Mouse (Mus musculus): ENCODE results near the gene Ptprm. TPM values are rescaled to one million over a fixed set of nuclear protein-coding genes. Genes with fewer than 3 reads are reported as not detected.

The Ptprm gene
- total RNA-seq, 2 experiments from 2014 or later = 78.4 to 88.4 TPM

DNA sequence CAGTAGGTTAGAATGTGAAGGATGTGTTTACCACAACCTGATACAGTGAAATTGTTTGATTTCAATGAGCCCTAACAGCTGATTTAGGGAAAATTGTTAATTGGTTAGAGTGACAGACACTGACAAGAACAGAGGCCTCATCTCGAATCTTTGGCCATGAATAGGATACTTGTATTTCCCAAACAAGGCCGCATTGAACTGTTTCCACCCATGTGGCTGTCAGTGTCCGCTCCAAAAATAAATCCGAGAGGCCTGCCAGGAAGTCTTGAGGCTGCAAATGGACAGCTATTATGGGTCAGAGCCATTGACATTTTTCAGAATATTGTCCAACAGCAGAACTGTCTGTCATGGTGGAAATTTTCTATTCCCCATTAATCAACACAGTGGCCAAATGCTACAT lies 409.8 kb downstream of the Ptprm start:
- intact Hi-C loops (cut with DNase I) = no loop called here
- no peak for DNase-seq (ENCODE audit: low spot score)

GRCm38 (mm10) chr17:66943539-66943938 lies 410.7 kb downstream of the Ptprm start:
- no peak for DNase-seq (ENCODE audit: low spot score)

DNA sequence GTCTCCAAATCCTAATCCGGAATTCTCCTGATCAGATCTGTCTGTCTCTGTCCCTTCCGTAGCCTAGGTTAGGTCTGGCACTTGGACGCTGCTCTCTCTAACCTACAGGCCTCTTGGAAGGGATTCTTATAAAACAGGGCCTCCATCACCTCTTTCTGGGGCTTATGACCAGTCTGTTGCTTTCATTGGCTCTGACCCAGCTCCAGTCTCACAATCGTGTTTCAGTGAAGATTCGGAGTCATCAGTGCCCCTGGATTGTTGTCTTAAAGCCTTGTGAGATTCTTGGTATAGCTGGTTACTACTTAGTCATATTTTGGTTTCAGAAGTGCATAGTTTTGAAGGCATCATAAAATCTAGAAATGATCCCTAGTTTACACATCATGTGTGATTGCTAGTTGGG lies 428.6 kb downstream of the Ptprm start:
- intact Hi-C loops (cut with DNase I) = no loop called here
- DNase-seq (ENCODE audit: low spot score) = no peak

More at GRCm38 (mm10) chr17:66943539-66943938, 410.7 kb downstream of the Ptprm start:
- intact Hi-C loops (cut with DNase I) = no loop called here

- DNase-seq (ENCODE audit: low spot score) = no peak
- intact Hi-C loops (cut with DNase I) = no loop called here
These were observed 439.6 kb downstream of the Ptprm start for GRCm38 (mm10) chr17:66914696-66915095.

DNA sequence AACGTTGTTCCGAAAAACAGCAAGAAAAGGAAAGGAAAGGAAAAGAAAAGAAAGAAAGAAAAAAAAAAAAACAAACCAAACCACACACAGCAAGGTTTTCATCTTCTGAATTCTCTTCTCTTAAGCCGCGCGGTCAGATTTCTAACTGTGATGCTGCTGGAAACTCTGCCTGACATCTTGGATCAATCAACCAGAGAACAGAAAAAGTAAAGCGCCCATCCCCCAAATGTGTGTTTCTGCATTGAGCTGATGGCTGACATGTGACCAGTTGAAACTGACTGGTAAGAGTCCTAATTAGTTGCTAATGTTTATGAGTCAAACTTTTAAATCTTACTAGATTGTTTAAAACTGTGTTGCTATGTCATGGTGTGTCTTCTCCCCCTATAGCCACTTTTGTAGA lies 441.7 kb downstream of the Ptprm start:
- no peak for DNase-seq (ENCODE audit: low spot score)
- intact Hi-C loops (cut with DNase I) = no loop called here

- intact Hi-C loops (cut with DNase I) = no loop called here
These were observed 442.1 kb downstream of the Ptprm start for GRCm38 (mm10) chr17:66912120-66912519.

GRCm38 (mm10) chr17:66909901-66910300 lies 444.4 kb downstream of the Ptprm start:
- no peak for DNase-seq (ENCODE audit: low spot score)
- intact Hi-C loops (cut with DNase I) = no loop called here

More at GRCm38 (mm10) chr17:66912120-66912519, 442.1 kb downstream of the Ptprm start:
- DNase-seq (ENCODE audit: low spot score) = no peak

DNA sequence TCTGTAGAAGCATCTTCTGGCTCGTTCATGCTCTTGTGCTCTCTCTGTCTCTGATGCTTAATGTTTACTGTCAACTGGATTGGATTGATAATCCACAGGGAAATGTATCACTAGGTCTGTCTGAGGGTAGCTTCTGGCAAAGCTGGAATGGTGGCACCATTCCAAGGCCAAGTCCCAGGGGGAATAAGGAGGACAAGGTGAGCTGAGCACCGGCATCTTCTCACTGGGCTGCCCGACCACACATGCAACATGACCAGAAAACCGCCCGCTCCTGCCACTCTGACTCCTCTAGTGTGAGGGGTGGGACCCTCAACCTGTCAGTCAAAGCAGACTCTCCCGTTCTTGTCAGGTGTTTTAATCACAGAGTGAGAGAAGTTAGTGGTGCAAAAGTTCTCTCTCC lies 445.3 kb downstream of the Ptprm start:
- no peak for DNase-seq (ENCODE audit: low spot score)
- intact Hi-C loops (cut with DNase I) = no loop called here

DNA sequence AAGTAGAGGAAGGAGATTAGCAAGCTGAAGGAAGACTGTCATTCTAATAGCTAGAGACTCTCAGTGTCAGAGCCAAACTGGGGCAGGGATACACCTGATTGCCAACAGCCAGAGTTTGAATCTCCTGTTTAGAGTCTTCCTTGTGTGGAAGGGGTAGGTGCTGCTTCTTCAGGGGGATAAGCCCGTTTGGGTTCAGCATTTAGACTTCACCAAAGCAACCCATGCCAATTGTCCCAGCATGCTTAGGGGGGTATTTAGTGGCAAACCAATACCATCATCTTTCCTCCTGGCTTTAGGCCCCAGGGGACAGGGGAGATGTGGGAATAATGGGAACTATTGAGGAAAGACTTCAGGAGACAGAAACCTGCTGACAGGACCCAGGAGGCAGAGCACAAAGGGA lies 460.1 kb downstream of the Ptprm start:
- no peak for DNase-seq (ENCODE audit: low spot score)
- intact Hi-C loops (cut with DNase I) = no loop called here

GRCm38 (mm10) chr17:66891916-66892315 lies 462.3 kb downstream of the Ptprm start:
- DNase-seq (ENCODE audit: low spot score) = no peak
- intact Hi-C loops (cut with DNase I) = no loop called here

GRCm38 (mm10) chr17:66891067-66891862 lies 463.0 kb downstream of the Ptprm start:
- no peak for DNase-seq (ENCODE audit: low spot score)
- intact Hi-C loops (cut with DNase I) = no loop called here

DNA sequence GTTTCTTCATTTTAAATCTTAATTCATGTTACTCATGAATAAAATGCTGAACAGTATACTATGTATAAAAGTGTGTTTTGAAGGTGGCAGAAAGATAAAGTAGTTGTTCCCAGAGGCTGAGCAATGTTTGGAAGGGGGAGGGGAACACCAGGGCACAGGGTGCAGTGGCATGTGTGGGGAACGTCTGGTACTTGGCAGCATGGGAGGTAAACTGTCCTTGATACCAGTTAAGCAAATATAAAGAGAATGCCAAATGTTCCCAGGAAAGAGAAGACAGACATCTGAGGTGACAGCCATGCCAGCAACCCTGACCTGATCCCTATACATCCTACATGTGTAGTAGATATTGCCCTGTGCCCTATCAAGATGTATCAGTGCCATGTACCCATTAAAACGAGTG lies 472.0 kb downstream of the Ptprm start:
- DNase-seq (ENCODE audit: low spot score) = no peak
- intact Hi-C loops (cut with DNase I) = no loop called here

- DNase-seq (ENCODE audit: low spot score) = no peak
These were observed 473.1 kb downstream of the Ptprm start for GRCm38 (mm10) chr17:66880969-66881701.

GRCm38 (mm10) chr17:66879151-66879550 lies 475.1 kb downstream of the Ptprm start:
- intact Hi-C loops (cut with DNase I) = no loop called here
- DNase-seq (ENCODE audit: low spot score) = no peak

More at GRCm38 (mm10) chr17:66880969-66881701, 473.1 kb downstream of the Ptprm start:
- intact Hi-C loops (cut with DNase I) = no loop called here

- intact Hi-C loops (cut with DNase I) = no loop called here
- DNase-seq (ENCODE audit: low spot score) = no peak
These were observed 476.7 kb downstream of the Ptprm start for GRCm38 (mm10) chr17:66877582-66877981.

GRCm38 (mm10) chr17:66874810-66875209 lies 479.4 kb downstream of the Ptprm start:
- DNase-seq (ENCODE audit: low spot score) = no peak
- intact Hi-C loops (cut with DNase I) = no loop called here

DNA sequence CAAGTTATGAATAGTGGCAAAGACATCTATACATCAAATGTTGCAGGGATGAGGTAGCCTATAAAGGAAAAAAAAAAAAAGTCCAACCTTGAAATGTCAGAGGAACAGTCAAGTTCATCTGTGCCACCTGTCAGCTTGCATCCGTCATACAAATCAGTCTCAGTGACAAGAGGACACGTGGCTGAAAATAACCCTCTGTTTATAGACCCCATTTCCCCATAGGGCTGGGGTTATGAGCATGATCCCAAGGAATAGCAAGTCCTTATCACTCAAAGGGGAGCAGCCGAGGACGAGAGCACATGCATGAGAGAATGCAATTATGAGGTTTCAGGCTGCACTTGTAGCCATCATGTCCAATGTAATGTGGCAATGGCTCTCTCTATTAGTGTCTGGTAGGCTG lies 482.9 kb downstream of the Ptprm start:
- intact Hi-C loops (cut with DNase I) = no loop called here
- no peak for DNase-seq (ENCODE audit: low spot score)

DNA sequence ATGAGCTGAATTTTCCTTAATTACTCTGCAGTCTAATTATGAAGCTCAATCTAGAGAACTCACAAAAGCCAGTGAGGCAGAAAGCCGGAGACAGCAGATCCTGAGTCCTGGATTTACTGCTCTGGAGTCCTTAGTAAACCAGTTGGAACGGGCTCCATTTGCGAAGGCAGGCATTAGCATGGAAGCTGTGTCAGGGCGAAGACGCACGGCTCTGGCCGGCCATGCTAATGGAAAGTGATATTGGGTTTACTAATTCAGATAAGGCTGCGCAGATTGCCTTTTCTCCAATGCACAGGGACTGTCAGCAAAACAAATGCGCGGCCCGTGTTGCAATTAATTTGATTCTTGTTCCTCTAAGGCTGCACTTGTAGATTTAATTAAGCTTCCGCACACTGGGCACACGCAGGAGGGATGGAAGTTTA lies 484.7 kb downstream of the Ptprm start:
- intact Hi-C loops (cut with DNase I) = no loop called here
- DNase-seq (ENCODE audit: low spot score) = no peak

GRCm38 (mm10) chr17:66864441-66864840 lies 489.8 kb downstream of the Ptprm start:
- intact Hi-C loops (cut with DNase I) = no loop called here
- no peak for DNase-seq (ENCODE audit: low spot score)

DNA sequence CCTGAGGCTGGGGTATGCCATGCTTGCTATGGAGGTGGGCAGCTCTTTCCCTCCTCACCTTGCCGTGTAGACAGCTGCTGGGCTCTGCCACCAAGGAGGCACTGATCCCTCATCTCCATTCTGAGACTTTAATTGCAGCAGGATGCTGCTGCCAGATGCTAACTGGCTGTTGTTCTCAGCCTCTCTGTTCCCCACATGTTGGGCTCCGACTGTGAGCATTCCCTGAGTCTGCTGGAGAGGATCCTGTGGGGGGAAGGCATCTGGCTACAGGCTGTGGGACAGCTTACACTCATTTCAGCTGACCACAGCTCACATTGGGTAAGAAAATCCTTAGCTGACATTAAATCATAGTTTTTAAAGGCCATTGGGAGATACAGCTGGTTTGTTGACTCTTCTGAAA lies 492.7 kb downstream of the Ptprm start:
- DNase-seq (ENCODE audit: low spot score) = no peak
- intact Hi-C loops (cut with DNase I) = no loop called here

DNA sequence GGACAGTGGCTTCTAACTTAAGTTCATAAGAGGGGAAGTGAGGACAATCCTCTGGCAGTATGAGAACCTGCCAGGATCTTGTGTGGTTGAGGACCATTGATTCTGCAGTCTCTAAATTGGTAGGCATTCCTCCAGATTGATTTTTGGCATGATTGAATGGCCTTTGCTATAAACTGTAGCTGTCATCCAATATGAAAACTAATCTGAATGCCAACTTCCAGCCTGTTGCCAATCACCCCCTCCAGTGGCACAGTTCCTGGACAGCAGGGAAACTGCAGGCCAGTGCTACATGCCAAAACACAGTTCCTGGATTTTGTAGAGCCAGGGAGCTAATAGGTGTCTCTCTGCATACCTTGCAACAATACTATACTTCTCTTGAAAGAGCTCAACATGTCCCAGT lies 495.5 kb downstream of the Ptprm start:
- intact Hi-C loops (cut with DNase I) = no loop called here
- DNase-seq (ENCODE audit: low spot score) = no peak

All from heart, postnatal 25 days (tissue).